5 mouse cellular contexts compared by ENCODE assay signal in genomic region chr8:35102102-35102501, GRCm38 (mm10).
DNase-seq lines count a peak whose midpoint lies in the region; ATAC-seq and TF ChIP-seq lines count a peak whose summit lies in the region.
"Not testable (repeated sequence)": the region's sequence is repeated elsewhere in the genome, so short reads cannot be mapped to it uniquely, and the experiment has no call there.

No protein-coding gene starts in this region.

- not testable (repeated sequence) for TF ChIP-seq POLR2A in MEL (IDR thresholded peaks at IDR 0.05; ENCODE audit: control insufficient read depth in 1 of 2, insufficient read depth in 1 of 2, low read depth in 1 of 2, low read length in 2 of 2, poor library complexity in 1 of 2)

- H3K27me3 ChIP-seq in MEL (ENCODE audit: control insufficient read depth in 1 of 2, insufficient read depth in 2 of 2, low read length in 2 of 2); heart, embryonic 12.5 days (replicated peaks); heart, embryonic 16.5 days (ENCODE audit: control insufficient read depth, insufficient read depth, low read length); stomach, embryonic 14.5 days (ENCODE audit: control insufficient read depth, insufficient read depth, low read length); stomach, postnatal 0 days (ENCODE audit: control insufficient read depth, insufficient read depth, low read length): not testable (repeated sequence)

- ATAC-seq in heart, embryonic 12.5 days (ENCODE audit: insufficient number of reproducible peaks, low FRiP score) = peak; percentile 66
- ATAC-seq in heart, embryonic 16.5 days (replicated peaks; ENCODE audit: extremely low read depth, insufficient read depth, low FRiP score) = peak; percentile 69
- ATAC-seq in stomach, embryonic 14.5 days (ENCODE audit: insufficient number of reproducible peaks, insufficient read depth, low FRiP score, low read depth) = peak; percentile 39; the same call in 1 of the 2 replicates
- peak; percentile 48 for ATAC-seq in stomach, postnatal 0 days (ENCODE audit: low FRiP score, low TSS enrichment)

- not testable (repeated sequence) for H3K4me3 ChIP-seq in MEL (ENCODE audit: control insufficient read depth in 1 of 2, insufficient read depth in 1 of 2, low read depth in 2 of 2, low read length in 2 of 2); heart, embryonic 12.5 days; heart, embryonic 16.5 days (ENCODE audit: low read length); stomach, embryonic 14.5 days (ENCODE audit: low read depth, low read length); stomach, postnatal 0 days (ENCODE audit: low read depth, low read length)

- not testable (repeated sequence) for TF ChIP-seq CTCF in MEL (IDR thresholded peaks at IDR 0.05 in 2 of 3, conservative IDR thresholded peaks at IDR 0.05 in 1 of 3; ENCODE audit: control insufficient read depth in 1 of 3, insufficient read depth in 1 of 3, low read depth in 2 of 3, low read length in 3 of 3, poor library complexity in 1 of 3, severe bottlenecking in 1 of 3); stomach, postnatal 0 days (IDR thresholded peaks at IDR 0.05; ENCODE audit: low read depth)

- H3K4me1 ChIP-seq in MEL (ENCODE audit: control insufficient read depth in 1 of 2, insufficient read depth in 2 of 2, low read length in 2 of 2); heart, embryonic 16.5 days (ENCODE audit: control insufficient read depth, insufficient read depth, low read length); stomach, embryonic 14.5 days (ENCODE audit: control insufficient read depth, insufficient read depth, low read length); stomach, postnatal 0 days (replicated peaks; ENCODE audit: control insufficient read depth, insufficient read depth): not testable (repeated sequence)
- peaks cover 28% of the 10 kb centered on the region for H3K4me1 ChIP-seq in heart, embryonic 12.5 days (replicated peaks)

- not testable (repeated sequence) for H3K4me2 ChIP-seq in heart, embryonic 12.5 days; heart, embryonic 16.5 days (ENCODE audit: low read depth, low read length); stomach, embryonic 14.5 days (replicated peaks; ENCODE audit: low read depth, low read length); stomach, postnatal 0 days (replicated peaks; ENCODE audit: low read depth)

- not testable (repeated sequence) for H3K9ac ChIP-seq in MEL (ENCODE audit: control insufficient read depth, low read depth, low read length, poor library complexity, severe bottlenecking); heart, embryonic 12.5 days; heart, embryonic 16.5 days (ENCODE audit: low read length); stomach, embryonic 14.5 days (replicated peaks; ENCODE audit: low read depth, low read length); stomach, postnatal 0 days (ENCODE audit: low read length)

- H3K9me3 ChIP-seq in MEL (replicated peaks; ENCODE audit: insufficient read depth, low read length); heart, embryonic 12.5 days (replicated peaks); heart, embryonic 16.5 days (replicated peaks; ENCODE audit: control insufficient read depth, low read length); stomach, embryonic 14.5 days (ENCODE audit: control insufficient read depth, low read depth, low read length); stomach, postnatal 0 days (ENCODE audit: control insufficient read depth, low read length): not testable (repeated sequence)

- H3K27ac ChIP-seq in MEL (ENCODE audit: control insufficient read depth, low read depth, low read length) = peak overlapping the region; percentile 25; the same call in 1 of the 2 replicates
- H3K27ac ChIP-seq in heart, embryonic 12.5 days (ENCODE audit: poor library complexity, severe bottlenecking); heart, embryonic 16.5 days (ENCODE audit: low read length); stomach, embryonic 14.5 days (ENCODE audit: low read length); stomach, postnatal 0 days (replicated peaks): not testable (repeated sequence)

- TF ChIP-seq RAD21 in MEL (IDR thresholded peaks at IDR 0.05; ENCODE audit: low read depth, low read length) = not testable (repeated sequence)

- TF ChIP-seq EP300 in MEL (IDR thresholded peaks at IDR 0.05; ENCODE audit: low read depth in 1 of 2, low read length in 2 of 2); stomach, postnatal 0 days (optimal IDR thresholded peaks at IDR 0.05): not testable (repeated sequence)

- not testable (repeated sequence) for H3K36me3 ChIP-seq in MEL (ENCODE audit: control insufficient read depth in 1 of 2, insufficient read depth in 2 of 2, low read length in 2 of 2); heart, embryonic 12.5 days; heart, embryonic 16.5 days (ENCODE audit: control insufficient read depth, insufficient read depth); stomach, embryonic 14.5 days (ENCODE audit: control insufficient read depth, insufficient read depth, low read length); stomach, postnatal 0 days (ENCODE audit: control insufficient read depth, insufficient read depth, low read length)

- DNase-seq in MEL (ENCODE audit: low read depth, low spot score) = peak; percentile 48
- not testable (repeated sequence) for DNase-seq in stomach, postnatal 0 days (ENCODE audit: low spot score)

- 24% methylated on average over 3 of the region's 3 CpGs for WGBS in heart, embryonic 12.5 days
- WGBS in heart, embryonic 16.5 days = 24% methylated on average over 3 of the region's 3 CpGs
- WGBS in stomach, embryonic 14.5 days = 53% methylated on average over 3 of the region's 3 CpGs
- WGBS in stomach, postnatal 0 days = 49% methylated on average over 3 of the region's 3 CpGs

- not testable (repeated sequence) for H3K79me2 ChIP-seq in MEL (ENCODE audit: control insufficient read depth, insufficient read depth, low read length, poor library complexity)

TF ChIP-seq in MEL, 35 proteins besides CTCF, POLR2A, EP300 and RAD21:
- peak; percentile 19; the same call in 1 of the 2 replicates for TF ChIP-seq GATA1 (IDR thresholded peaks at IDR 0.05; ENCODE audit: low read depth, low read length)
